Comparison of ENCODE assay signal across 22 mouse cellular contexts in the genomic region with DNA sequence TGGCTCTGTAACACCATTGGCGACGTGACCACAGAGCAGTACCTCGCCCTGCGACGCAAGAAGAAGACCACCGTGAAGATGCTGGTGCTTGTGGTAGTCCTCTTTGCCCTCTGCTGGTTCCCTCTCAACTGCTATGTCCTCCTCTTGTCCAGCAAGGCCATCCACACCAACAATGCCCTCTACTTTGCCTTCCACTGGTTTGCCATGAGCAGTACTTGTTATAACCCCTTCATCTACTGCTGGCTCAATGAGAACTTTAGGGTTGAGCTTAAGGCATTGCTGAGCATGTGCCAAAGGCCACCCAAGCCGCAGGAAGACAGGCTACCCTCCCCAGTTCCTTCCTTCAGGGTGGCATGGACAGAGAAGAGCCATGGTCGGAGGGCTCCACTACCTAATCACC. TPM values are rescaled to one million over a fixed set of nuclear protein-coding genes. Genes with fewer than 3 reads are reported as not detected.
"Had no signal": no experiment of that assay in that cellular context is flagged by ENCODE, and none has a peak within 500 bp of the region (broad histone marks: within the 10 kb centered on the region; RNA-seq: fewer than 3 reads in every experiment).

No protein-coding gene starts in this region.

- H3K4me3 ChIP-seq: myocyte; neural tube, embryonic 13.5 days; neural tube, embryonic 15.5 days had no signal

- H3K9me3 ChIP-seq: neural tube, embryonic 13.5 days; neural tube, embryonic 15.5 days had no signal

- ATAC-seq: midbrain, embryonic 16.5 days had no signal

- H3K27me3 ChIP-seq: neural tube, embryonic 13.5 days; neural tube, embryonic 15.5 days had no signal

- H3K36me3 ChIP-seq: neural tube, embryonic 13.5 days; neural tube, embryonic 15.5 days had no signal

- H3K4me2 ChIP-seq: lung, embryonic 14.5 days; midbrain, embryonic 11.5 days; neural tube, embryonic 13.5 days; neural tube, embryonic 15.5 days had no signal

- H3K9ac ChIP-seq: liver, embryonic 14.5 days; lung, embryonic 14.5 days; neural tube, embryonic 13.5 days; neural tube, embryonic 15.5 days had no signal

- H3K27ac ChIP-seq: liver, embryonic 14.5 days; neural tube, embryonic 13.5 days; neural tube, embryonic 15.5 days had no signal

- DNase-seq: lung, adult 18-20 months; lung, embryonic 14.5 days; lung, postnatal 10 days; lung, postnatal 4 days; midbrain, embryonic 14.5 days; retina, postnatal 1 day; right cerebral cortex, adult 18-20 months; right cerebral cortex, postnatal 25 days; right cerebral cortex, postnatal 4 days; spleen, adult 18-20 months; thymus, adult 18-20 months; thymus, postnatal 25 days had no signal

RNA-seq across cellular contexts. Expression of a gene that starts 8.3 kb away (rescaled TPM):
- polyA plus RNA-seq: liver, embryonic 14.5 days; myocyte had no signal

RNA-seq across cellular contexts. Expression of a gene that starts 35.4 kb away (rescaled TPM):
- polyA plus RNA-seq: liver, embryonic 14.5 days; liver, embryonic 16.5 days; midbrain, embryonic 11.5 days; midbrain, embryonic 14.5 days; midbrain, embryonic 16.5 days; myocyte; neural tube, embryonic 11.5 days; neural tube, embryonic 13.5 days; neural tube, embryonic 15.5 days; stomach, embryonic 14.5 days; stomach, embryonic 16.5 days had no signal
